In the genomic region with DNA sequence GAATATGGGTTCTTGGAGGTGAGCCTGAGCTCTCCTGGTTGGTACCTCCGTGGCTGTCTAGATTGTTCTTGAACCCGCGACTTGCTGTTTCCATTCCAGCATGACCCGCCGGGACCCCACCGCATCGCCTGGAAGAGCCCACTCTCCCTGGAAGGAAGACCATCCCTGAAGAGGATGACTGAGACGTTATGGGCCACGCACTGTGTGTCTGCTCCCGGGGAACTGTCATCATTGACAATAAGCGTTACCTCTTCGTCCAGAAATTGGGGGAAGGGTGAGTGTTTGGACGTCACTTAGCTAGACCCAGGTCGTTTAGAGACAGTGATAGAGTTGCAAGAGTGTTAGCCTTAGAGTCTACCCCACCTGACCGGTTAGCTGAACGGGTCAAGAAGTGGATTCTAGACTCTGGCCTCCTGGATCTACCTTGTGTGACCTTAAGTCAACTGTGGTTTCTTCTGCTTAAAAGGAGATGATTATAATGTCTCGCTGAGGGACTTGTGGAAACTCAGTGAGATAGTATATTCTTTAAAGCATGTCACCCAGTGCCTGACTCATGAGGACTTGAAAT, we compare ENCODE assay signal across 8 mouse cellular contexts. TPM values are rescaled to one million over a fixed set of nuclear protein-coding genes. Genes with fewer than 3 reads are reported as not detected.
DNase-seq lines count a peak whose midpoint lies in the region; ATAC-seq and TF ChIP-seq lines count a peak whose summit lies in the region.

No protein-coding gene starts in this region.

- peaks cover 14% of the 10 kb centered on the region for H3K36me3 ChIP-seq in heart, adult 2 months (ENCODE audit: control insufficient read depth, insufficient read depth, low read length)
- H3K36me3 ChIP-seq in C2C12 (ENCODE audit: control insufficient read depth, insufficient read depth), result peaks cover 43% of the 10 kb centered on the region
- peaks cover 41% of the 10 kb centered on the region for H3K36me3 ChIP-seq in forebrain, embryonic 12.5 days (replicated peaks)
- peaks cover 29% of the 10 kb centered on the region for H3K36me3 ChIP-seq in liver, embryonic 11.5 days (ENCODE audit: control insufficient read depth, insufficient read depth, low read length)

- H3K79me3 ChIP-seq in C2C12 (ENCODE audit: low read depth), result peaks cover 33% of the 10 kb centered on the region

- TF ChIP-seq EP300 in heart, adult 2 months (IDR thresholded peaks at IDR 0.05; ENCODE audit: insufficient read depth, low read depth, low read length), result no peak

- no peaks in the 10 kb centered on the region for H3K9me3 ChIP-seq in forebrain, embryonic 12.5 days
- H3K9me3 ChIP-seq in liver, embryonic 11.5 days (ENCODE audit: control insufficient read depth, low read length), result no peaks in the 10 kb centered on the region

- H3K4me2 ChIP-seq in forebrain, embryonic 12.5 days, result peak overlapping the region; percentile 96
- H3K4me2 ChIP-seq in liver, embryonic 11.5 days, result peak overlapping the region; percentile 100

- 9% methylated on average over 17 of the region's 17 CpGs for WGBS in heart, adult 2 months
- 11% methylated on average over 17 of the region's 17 CpGs for WGBS in forebrain, embryonic 12.5 days
- 8% methylated on average over 17 of the region's 17 CpGs for WGBS in liver, embryonic 11.5 days

- peaks cover 8% of the 10 kb centered on the region for H3K4me1 ChIP-seq in heart, adult 2 months (ENCODE audit: control insufficient read depth, insufficient read depth, low read length)
- peaks cover 39% of the 10 kb centered on the region for H3K4me1 ChIP-seq in forebrain, embryonic 12.5 days
- H3K4me1 ChIP-seq in liver, embryonic 11.5 days (replicated peaks; ENCODE audit: control insufficient read depth, insufficient read depth, low read length), result peaks cover 55% of the 10 kb centered on the region

- no peak for TF ChIP-seq POLR2A in heart, adult 2 months (IDR thresholded peaks at IDR 0.05; ENCODE audit: insufficient read depth, low read depth, low read length)

- H3K4me3 ChIP-seq in heart, adult 2 months, result peak overlapping the region; percentile 93
- peak overlapping the region; percentile 93 for H3K4me3 ChIP-seq in C2C12 (ENCODE audit: insufficient read depth, poor library complexity, severe bottlenecking)
- peak overlapping the region; percentile 74 for H3K4me3 ChIP-seq in forebrain, embryonic 12.5 days (replicated peaks)
- peak overlapping the region; percentile 91 for H3K4me3 ChIP-seq in liver, embryonic 11.5 days (ENCODE audit: low read depth, low read length)

- 0 out of 2 replicates have a peak, but pooled peaks have one; percentile 3 for ATAC-seq in forebrain, embryonic 12.5 days (ENCODE audit: low FRiP score)
- ATAC-seq in liver, embryonic 11.5 days (replicated peaks; ENCODE audit: low FRiP score), result no peak

- no peaks in the 10 kb centered on the region for H3K27me3 ChIP-seq in heart, adult 2 months (ENCODE audit: control insufficient read depth, insufficient read depth, low read length)
- H3K27me3 ChIP-seq in C2C12 (ENCODE audit: control insufficient read depth, insufficient read depth, insufficient read length), result no peaks in the 10 kb centered on the region
- H3K27me3 ChIP-seq in forebrain, embryonic 12.5 days, result peaks cover 14% of the 10 kb centered on the region
- H3K27me3 ChIP-seq in liver, embryonic 11.5 days (replicated peaks; ENCODE audit: control insufficient read depth, insufficient read depth, low read length), result no peaks in the 10 kb centered on the region

- DNase-seq in heart, adult 2 months, result no peak
- DNase-seq in heart, adult 9 months (ENCODE audit: low spot score in 2 of 2), result no peak
- no peak for DNase-seq in liver, embryonic 11.5 days (ENCODE audit: low spot score)
- no peak for DNase-seq in frontal cortex, adult 2 months (ENCODE audit: extremely low spot score in 1 of 2, low spot score in 1 of 2)
- DNase-seq in thymus, postnatal 14 days, result no peak
- DNase-seq in adrenal gland, adult (ENCODE audit: inconsistent age in 2 of 2, low spot score in 1 of 2), result no peak

- no peak for TF ChIP-seq CTCF in heart, adult 2 months (IDR thresholded peaks at IDR 0.05)
- no peak for TF ChIP-seq CTCF in C2C12 (IDR thresholded peaks at IDR 0.05; ENCODE audit: control insufficient read depth, insufficient read depth, insufficient read length)

- intact Hi-C loops in heart, adult 2 months (cut with DNase I), result loop anchor here (2.0 kb wide), 3 partner anchors 18 to 42 kb away; a partner anchor contains a TSS

- peak overlapping the region; percentile 88 for H3K27ac ChIP-seq in heart, adult 2 months
- H3K27ac ChIP-seq in forebrain, embryonic 12.5 days, result no peak overlapping the region
- peak overlapping the region; percentile 65 for H3K27ac ChIP-seq in liver, embryonic 11.5 days (ENCODE audit: low read depth, low read length)

- H3ac ChIP-seq in C2C12 (ENCODE audit: control insufficient read depth, insufficient read length, low read depth), result peak overlapping the region; percentile 98

- no peaks in the 10 kb centered on the region; the same call in 1 of the 2 replicates for H3K79me2 ChIP-seq in heart, adult 2 months (replicated peaks; ENCODE audit: control insufficient read depth, insufficient read depth, low read length)
- peaks cover 56% of the 10 kb centered on the region for H3K79me2 ChIP-seq in C2C12 (ENCODE audit: control insufficient read depth, insufficient read depth)

- peak overlapping the region; percentile 92 for H3K9ac ChIP-seq in heart, adult 2 months (ENCODE audit: low read depth, low read length)
- peak overlapping the region; percentile 81 for H3K9ac ChIP-seq in forebrain, embryonic 12.5 days
- peak overlapping the region; percentile 88 for H3K9ac ChIP-seq in liver, embryonic 11.5 days (ENCODE audit: low read depth, low read length)

TF ChIP-seq in C2C12, 6 proteins besides CTCF, POLR2A, EP300 and RAD21:
- no peak for TF ChIP-seq USF1 (IDR thresholded peaks at IDR 0.05; ENCODE audit: low read depth)
- no peak for TF ChIP-seq FOSL1 (IDR thresholded peaks at IDR 0.05; ENCODE audit: insufficient read depth, low read length, poor library complexity, severe bottlenecking)
- TF ChIP-seq MYOD1 (IDR thresholded peaks at IDR 0.05; ENCODE audit: control insufficient read depth, insufficient read length, low read depth), result no peak
- TF ChIP-seq MYOG (IDR thresholded peaks at IDR 0.05; ENCODE audit: control insufficient read depth, extremely low read depth, insufficient read length), result no peak
- no peak for TF ChIP-seq CEBPB (IDR thresholded peaks at IDR 0.05; ENCODE audit: low read depth)
- TF ChIP-seq MAX (IDR thresholded peaks at IDR 0.05), result no peak

RNA-seq across cellular contexts. Expression of a gene that starts 0.6 kb away (rescaled TPM):
- 10 to 100 TPM; 42.4 to 42.5 TPM for total RNA-seq in heart, adult 2 months (2021)
- 68.3 and 82.0 TPM in 2 replicates for polyA plus RNA-seq in heart, adult 2 months (2012; rRNA removed)
- 110 TPM for polyA plus RNA-seq in C2C12 (2012; fragmentation: generic; extraction: Trizol)
- polyA plus RNA-seq in forebrain, embryonic 12.5 days (2016; fragmentation: Nextera tagmentation; extraction: Ambion mirVana), result 122 and 132 TPM in 2 replicates
- polyA plus RNA-seq in liver, embryonic 11.5 days (2014; fragmentation: Nextera tagmentation; extraction: Ambion mirVana), result 122 and 131 TPM in 2 replicates
- 205 and 218 TPM in 2 replicates for polyA plus RNA-seq in frontal cortex, adult 2 months (2012; rRNA removed)

RNA-seq across cellular contexts. Expression of a gene that starts 0.6 kb away (rescaled TPM):
- 1 to 10 TPM; 3.2 to 3.8 TPM for total RNA-seq in heart, adult 2 months (2021)
- polyA plus RNA-seq in heart, adult 2 months (2012; rRNA removed), result 4.9 and 8.5 TPM in 2 replicates
- 1.3 TPM for polyA plus RNA-seq in C2C12 (2012; fragmentation: generic; extraction: Trizol)
- 22.6 and 22.7 TPM in 2 replicates for polyA plus RNA-seq in forebrain, embryonic 12.5 days (2016; fragmentation: Nextera tagmentation; extraction: Ambion mirVana)
- polyA plus RNA-seq in liver, embryonic 11.5 days (2014; fragmentation: Nextera tagmentation; extraction: Ambion mirVana), result 8.0 and 9.1 TPM in 2 replicates
- 20.1 and 25.5 TPM in 2 replicates for polyA plus RNA-seq in frontal cortex, adult 2 months (2012; rRNA removed)

RNA-seq across cellular contexts. Expression of a gene that starts 8.4 kb away (rescaled TPM):
- total RNA-seq in heart, adult 2 months (2021), result 100 to 1,000 TPM; 973 to 976 TPM
- polyA plus RNA-seq in heart, adult 2 months (2012; rRNA removed), result 781 and 842 TPM in 2 replicates
- 167 TPM for polyA plus RNA-seq in C2C12 (2012; fragmentation: generic; extraction: Trizol)
- 8.1 and 9.1 TPM in 2 replicates for polyA plus RNA-seq in forebrain, embryonic 12.5 days (2016; fragmentation: Nextera tagmentation; extraction: Ambion mirVana)
- 282 and 298 TPM in 2 replicates for polyA plus RNA-seq in liver, embryonic 11.5 days (2014; fragmentation: Nextera tagmentation; extraction: Ambion mirVana)
- polyA plus RNA-seq in frontal cortex, adult 2 months (2012; rRNA removed), result 358 and 465 TPM in 2 replicates

RNA-seq across cellular contexts. Expression of a gene that starts 19.2 kb away (rescaled TPM):
- 10 to 100 TPM; 63.8 to 73.5 TPM for total RNA-seq in heart, adult 2 months (2021)
- polyA plus RNA-seq in heart, adult 2 months (2012; rRNA removed), result 93.0 and 109 TPM in 2 replicates
- 16.8 TPM for polyA plus RNA-seq in C2C12 (2012; fragmentation: generic; extraction: Trizol)
- polyA plus RNA-seq in forebrain, embryonic 12.5 days (2016; fragmentation: Nextera tagmentation; extraction: Ambion mirVana), result 29.1 and 29.9 TPM in 2 replicates
- 20.0 and 24.1 TPM in 2 replicates for polyA plus RNA-seq in liver, embryonic 11.5 days (2014; fragmentation: Nextera tagmentation; extraction: Ambion mirVana)
- polyA plus RNA-seq in frontal cortex, adult 2 months (2012; rRNA removed), result 101 and 107 TPM in 2 replicates

RNA-seq across cellular contexts. Expression of a gene that starts 19.3 kb away (rescaled TPM):
- 10 to 100 TPM in 1 of 2 experiments, 1 to 10 TPM in 1; 8.7 to 11.2 TPM for total RNA-seq in heart, adult 2 months (2021)
- 15.1 and 18.9 TPM in 2 replicates for polyA plus RNA-seq in heart, adult 2 months (2012; rRNA removed)
- polyA plus RNA-seq in C2C12 (2012; fragmentation: generic; extraction: Trizol), result 4.0 TPM
- polyA plus RNA-seq in forebrain, embryonic 12.5 days (2016; fragmentation: Nextera tagmentation; extraction: Ambion mirVana), result 21.5 and 23.4 TPM in 2 replicates
- 20.5 and 21.5 TPM in 2 replicates for polyA plus RNA-seq in liver, embryonic 11.5 days (2014; fragmentation: Nextera tagmentation; extraction: Ambion mirVana)
- 41.4 and 49.9 TPM in 2 replicates for polyA plus RNA-seq in frontal cortex, adult 2 months (2012; rRNA removed)

Comparison
In these comparisons a context has a peak if more than half of its experiments do, and no peak if none do; other contexts are left out.
1. RNA of a gene that starts 8.4 kb away (polyA plus RNA-seq): 781 to 842 TPM in heart, adult 2 months, 358 to 465 TPM in frontal cortex, adult 2 months, 282 to 298 TPM in liver, embryonic 11.5 days and 167 TPM in C2C12 (single experiment); 8.1 to 9.1 TPM in forebrain, embryonic 12.5 days; every median in the first group is over 10 times any median in the second.
2. Peak in every context shown above with its lines, with median percentiles within 50 percentile points of each other: H3K4me3 ChIP-seq and H3K9ac ChIP-seq.